Mouse (Mus musculus): Measurements from ENCODE around the gene Gmfb. TPM values are rescaled to one million over a fixed set of nuclear protein-coding genes. Genes with fewer than 3 reads are reported as not detected.

Gmfb gene
- polyA plus RNA-seq, 2 experiments from 2014 or later = 94.7 to 96.2 TPM

DNA sequence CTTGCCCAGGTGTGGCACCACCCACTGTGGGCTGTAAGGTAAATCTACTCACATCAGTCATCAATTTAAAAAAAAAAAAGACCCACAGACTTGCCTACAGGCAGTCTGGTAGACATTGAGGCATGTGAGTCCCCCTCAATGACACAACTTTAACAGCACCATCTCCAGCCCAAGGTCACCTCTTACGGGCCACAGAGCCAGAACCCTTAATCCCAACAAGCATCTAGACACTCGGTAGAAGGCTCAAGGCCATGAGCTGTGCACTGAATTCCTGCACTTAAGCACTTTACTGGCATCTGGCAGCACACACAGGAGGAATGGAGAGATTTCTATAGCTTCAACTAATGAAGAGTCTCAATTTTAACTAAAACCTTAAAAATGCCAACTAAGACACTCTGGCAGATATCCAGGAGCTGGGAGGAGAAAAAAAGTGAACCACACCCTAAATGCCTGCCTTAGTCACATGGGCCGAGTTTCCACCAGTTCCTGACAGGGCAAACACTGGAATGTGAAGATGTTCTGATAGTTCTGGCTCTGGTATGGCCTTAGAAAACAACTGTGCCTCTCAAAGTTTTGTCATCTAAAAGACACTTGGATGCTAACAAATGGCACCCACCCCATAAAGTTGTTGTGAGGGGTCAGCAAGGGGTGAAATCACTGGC lies 21.2 kb downstream of the Gmfb start:
- ATAC-seq = no peak

DNA sequence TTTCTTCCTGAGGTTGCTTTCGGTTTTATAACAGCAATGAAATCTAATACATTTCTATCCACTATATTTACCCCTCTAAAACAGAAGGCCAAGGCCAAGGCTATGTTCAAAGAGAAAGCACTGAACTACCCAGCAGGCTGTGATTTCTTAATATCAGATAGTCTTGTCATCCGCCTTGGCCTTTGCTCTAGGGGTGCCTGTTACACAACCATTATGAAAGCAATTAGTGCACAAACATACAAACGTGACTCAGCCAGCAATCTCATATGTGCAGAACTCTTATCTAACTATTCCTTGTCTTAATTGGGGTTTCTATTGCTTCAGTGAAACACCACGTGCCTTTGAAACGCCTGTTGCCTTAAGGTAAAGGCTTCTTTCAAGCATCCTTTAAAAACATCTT lies 27.9 kb downstream of the Gmfb start:
- ATAC-seq = no peak

DNA sequence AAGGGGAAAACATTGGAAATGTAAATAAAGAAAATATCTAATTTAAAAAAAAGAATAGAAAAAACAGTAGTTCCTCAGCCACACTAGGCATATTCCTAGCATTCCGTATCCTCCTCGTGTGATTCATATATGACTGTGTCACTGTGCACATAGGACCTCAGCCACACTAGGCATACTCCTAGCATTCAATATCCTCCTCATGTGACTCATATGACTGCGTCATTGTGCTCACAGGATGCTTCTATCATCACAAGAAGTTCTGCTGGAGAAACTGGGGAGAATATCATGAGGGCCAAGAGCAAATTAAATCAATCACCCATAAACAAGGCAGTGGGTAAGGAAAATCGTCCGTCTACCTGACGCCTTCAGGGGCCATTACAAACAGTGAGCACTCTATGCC lies 31.3 kb downstream of the Gmfb start:
- ATAC-seq = no peak

DNA sequence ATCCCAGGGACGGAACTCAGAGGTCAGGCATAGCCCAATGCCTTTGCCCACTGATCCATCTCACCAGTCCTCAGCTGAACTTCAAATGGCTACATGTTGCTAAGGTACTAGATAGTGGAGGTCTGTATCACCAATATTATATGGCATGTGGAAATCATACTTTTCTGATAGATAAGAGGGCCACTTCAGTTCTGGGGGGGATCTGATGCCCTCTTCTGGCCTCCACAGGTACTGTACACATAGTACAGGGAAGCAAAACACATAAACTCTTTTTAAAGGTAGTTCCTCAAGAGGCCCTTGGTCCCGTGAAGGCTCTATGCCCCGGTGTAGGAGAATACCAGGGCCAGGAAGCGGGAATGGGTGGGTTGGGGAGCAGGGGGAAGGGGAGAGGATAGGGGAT lies 31.7 kb downstream of the Gmfb start:
- ATAC-seq = no peak

DNA sequence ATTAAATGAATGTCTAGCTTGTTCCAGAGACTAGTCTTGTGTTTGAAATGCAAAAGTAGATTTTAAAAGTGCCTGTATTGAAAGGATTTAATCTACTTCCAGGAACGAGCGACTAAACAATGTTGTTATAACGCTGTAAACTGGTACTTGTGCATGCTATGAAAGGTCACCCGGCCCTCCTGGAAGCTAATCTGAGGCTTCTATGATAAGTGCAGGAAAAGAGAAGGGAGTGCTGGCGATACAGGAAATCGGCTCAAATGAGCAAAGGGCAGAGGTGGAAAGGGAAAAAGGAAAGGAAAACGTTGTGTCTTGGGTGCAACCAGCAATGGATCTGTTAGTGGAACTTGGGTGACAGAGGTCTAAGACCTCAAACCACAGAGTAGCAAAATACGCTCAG lies 33.5 kb downstream of the Gmfb start:
- peak; percentile 3 for ATAC-seq

DNA sequence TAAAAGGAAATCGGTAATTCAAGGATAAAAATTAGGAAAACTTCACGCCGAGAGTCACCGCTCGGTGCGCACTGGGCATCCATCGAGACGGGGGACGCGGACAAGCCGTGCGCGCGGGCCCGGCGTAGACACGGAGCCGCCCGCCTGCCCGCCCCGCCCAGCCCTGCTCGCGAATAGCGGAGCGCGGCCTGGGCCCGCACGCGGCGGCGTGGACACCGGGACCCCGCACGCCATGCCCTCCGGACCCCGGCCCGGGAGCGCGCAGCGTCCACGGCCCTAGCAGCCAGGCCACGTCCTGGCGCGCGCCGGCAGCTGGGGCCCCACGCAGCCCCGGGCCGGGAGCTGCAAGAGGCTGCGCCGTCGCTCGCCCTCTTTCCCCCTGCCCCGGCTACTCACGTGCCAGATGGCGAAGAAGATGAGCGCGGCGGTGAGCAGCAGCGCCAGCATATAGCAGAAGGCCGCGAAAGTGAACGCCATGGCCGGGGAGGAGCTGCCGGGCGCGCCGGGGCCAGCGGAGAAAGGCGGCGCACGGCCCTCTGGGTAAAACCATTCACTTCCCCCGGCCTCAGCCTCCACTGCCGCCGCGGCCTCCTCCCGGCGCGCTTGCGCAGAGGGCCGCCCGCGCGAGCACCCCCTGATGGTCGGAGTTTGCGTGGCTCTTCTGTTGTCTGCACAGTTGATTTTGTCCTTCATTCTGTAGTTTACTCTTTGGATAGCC lies 34.1 kb downstream of the Gmfb start, which contains the start of gene Cnih1:
TSS of gene Cnih1 (minus strand) at position 625 of the 718 bp plus-strand sequence.
- peak; percentile 97 for ATAC-seq

DNA sequence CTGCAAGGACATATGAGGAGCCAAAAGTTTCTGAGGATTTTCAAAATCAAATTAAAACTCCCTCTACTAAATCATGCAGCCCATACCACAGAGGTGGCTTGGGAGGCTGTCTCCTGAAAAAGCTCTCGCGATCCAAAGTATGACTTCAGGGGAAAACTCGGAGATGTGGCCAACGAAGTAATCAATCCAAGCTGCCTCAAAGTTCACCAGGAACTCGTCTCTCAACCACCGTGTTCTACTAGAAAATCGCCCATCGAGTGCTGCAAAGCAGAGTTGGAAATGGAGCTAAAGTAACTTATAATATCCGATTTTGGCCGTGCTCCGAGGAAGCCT lies 34.6 kb downstream of the Gmfb start:
- ATAC-seq = no peak

DNA sequence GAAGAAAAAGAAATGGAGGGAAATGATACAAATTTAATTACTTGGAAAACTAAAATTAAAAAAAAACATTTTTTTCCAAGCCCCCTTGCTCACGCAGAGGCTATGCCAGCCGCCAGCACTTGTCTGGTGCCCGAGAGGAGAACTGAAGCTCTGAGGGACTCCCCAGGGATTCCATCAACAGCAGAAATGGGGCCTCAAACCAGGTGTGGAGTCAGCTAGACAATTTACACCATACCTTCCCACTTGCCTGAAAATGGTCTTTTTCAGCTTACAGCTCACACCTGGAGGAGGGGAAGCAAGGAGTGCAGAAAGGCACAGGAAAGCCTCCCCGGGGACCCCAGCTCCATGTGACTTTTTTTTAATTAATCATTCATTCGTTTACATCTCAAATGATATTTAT lies 36.8 kb downstream of the Gmfb start:
- ATAC-seq = no peak

DNA sequence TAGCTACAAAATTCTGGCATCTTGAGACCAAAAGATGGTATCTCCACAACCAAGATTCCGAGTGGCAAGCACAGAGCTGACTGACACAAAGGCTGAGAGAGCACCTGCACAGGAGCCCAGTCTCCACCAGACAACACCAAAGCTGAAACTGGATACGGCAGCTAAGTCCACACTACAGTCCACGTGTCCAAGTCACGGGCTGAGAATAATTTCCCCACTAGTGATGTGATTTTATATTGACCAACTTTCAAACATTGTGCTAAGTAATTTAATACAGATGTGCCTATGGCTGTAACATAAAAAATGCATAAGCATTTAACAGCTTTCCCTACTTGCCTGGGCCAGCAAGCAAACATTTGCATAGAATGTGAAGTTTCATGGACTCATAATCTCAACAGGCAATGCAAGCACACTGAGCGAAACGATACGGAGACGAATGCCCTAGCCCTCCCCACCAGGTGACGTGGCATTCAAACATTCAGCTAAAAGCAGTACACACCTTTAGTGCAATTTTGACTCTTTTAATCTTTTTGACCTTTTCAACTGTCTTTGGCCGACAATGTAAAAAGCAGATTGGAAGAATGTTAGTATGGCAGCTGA lies 38.6 kb downstream of the Gmfb start:
- no peak for ATAC-seq

DNA sequence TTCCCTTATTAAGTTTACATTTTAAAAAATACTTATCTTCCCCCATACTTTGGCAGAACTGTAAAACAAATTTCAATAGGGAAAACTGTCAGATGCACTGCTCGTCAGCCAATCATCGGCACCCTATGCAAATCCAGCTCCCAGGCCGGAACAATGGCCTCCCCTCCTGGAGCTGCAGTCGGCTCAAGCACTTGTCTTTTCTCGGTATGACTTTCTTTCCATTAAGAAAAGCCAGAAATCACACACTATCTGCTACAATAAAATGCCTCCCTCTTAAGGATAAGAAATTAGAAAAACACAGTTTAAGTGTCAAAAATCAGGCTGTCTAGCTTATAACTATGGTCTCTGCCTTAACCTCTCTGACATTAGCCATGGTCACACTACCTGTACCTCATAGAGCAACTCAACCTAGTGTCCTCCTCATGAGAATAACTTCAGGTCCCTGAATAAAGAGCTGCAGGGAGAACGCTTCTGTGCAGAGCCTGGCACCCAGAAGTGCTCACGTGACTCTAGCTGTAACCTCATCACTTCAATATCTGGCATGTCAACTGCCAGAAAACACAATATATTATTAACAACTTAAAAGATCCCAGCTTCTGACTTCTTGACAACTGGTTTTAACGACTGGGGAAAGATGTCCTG lies 39.7 kb downstream of the Gmfb start:
- ATAC-seq = no peak

DNA sequence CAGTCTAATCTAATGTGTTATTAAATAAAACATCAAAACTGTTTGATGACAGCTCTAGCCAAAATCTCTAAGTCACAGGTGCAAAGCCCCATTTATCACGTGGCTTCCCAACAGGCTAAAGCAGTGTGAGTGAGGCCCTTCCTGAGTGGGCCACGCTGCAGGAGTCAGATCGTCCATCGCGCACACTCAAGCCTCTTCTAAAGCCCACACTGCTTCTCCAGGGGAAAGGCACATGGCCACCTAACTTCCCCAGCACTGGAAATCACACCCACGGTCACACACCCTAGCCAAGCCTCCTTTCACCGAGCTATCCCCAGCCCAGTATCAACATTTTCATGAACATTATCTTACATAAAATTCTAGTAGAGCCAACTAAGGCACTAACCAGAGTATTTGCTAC lies 41.0 kb downstream of the Gmfb start:
- ATAC-seq = no peak

DNA sequence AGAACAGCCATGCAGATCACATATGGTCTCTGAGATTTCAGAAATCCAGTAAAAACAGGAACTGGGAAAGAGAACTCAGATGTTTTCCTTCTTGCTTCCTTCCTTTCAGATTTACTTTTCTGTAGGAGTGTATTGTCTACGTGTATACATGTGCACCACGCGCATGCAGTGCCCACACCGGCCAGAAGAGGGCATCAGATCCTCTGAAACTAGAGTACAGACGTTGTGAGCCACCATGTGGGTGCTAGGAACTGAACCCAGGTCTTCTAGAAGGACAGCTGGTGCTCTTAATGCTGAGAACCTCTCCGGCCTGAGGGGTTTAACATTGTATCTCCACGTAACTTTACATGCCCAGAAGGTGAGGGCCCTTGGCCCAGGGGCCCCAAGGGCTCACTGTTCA lies 42.8 kb downstream of the Gmfb start:
- no peak for ATAC-seq

DNA sequence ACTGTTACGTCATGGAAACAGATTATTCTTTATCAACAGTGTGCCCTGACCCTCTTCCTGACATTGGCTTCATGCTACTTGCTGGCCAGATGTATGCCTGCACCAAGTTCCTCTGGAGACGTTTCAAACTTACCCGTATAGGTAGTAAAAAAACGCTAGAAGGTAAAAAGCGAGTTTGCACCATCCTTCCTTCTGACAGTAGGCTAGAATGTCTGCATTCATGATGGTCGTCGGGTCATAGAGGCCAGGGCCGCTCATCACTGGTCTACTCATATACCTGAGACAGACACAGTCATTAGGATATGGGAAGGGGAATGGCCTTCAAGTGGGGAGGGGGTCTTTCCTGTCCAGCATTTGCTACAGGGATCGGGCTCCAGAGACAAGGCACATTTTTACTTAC lies 43.3 kb downstream of the Gmfb start:
- no peak for ATAC-seq

DNA sequence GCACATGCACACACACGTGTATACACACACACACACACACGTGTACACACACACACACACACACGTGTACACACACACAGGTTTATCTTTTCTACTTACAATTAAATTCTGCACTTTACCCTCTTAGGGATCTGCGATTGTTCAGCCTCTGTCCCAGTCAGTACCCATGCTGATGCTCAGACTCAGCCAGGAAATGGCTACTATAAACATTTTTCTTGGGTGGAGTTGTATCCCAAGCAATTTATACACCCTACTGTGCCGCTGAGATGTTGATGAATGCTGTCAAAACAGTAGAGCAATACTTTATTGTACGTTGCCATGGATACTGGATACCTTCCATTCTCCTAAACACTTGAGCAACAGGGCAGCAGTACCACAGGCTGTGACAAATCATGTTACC lies 52.0 kb downstream of the Gmfb start:
- no peak for ATAC-seq

DNA sequence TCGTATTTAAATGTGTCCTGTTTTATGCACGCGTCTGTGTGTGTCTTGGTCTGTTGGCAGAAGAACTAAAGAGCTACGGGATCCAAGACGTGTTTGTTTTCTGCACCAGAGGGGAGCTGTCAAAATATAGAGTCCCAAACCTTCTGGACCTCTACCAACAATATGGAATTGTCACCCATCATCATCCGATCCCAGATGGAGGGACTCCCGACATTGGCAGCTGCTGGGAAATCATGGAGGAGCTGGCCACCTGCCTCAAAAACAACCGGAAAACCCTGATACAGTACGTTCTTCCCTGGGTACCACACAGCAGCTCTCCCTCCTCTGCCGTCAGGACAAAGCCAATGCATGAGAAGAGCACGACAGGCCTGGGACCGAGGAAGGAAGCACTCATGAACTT lies 54.9 kb downstream of the Gmfb start:
- ATAC-seq = no peak

DNA sequence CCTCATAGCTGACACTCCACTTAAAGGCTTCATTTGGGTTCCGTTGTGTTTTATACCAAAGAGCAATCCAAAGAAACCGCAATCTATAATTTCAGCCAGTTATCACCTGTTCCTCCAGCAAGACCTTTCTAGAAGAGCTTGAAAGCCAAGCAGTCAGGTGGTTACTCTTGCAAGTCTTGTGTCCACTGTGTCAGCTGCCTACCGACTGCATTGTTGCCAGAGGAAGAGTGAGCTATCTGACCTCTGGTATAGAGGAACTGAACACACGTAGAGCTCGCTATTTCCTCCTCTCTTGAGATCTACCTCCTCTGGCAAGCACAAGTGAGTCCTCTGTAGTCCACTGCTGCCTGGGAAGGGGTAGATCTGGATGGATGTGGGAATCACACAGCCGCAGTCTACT lies 60.9 kb downstream of the Gmfb start:
- no peak for ATAC-seq

DNA sequence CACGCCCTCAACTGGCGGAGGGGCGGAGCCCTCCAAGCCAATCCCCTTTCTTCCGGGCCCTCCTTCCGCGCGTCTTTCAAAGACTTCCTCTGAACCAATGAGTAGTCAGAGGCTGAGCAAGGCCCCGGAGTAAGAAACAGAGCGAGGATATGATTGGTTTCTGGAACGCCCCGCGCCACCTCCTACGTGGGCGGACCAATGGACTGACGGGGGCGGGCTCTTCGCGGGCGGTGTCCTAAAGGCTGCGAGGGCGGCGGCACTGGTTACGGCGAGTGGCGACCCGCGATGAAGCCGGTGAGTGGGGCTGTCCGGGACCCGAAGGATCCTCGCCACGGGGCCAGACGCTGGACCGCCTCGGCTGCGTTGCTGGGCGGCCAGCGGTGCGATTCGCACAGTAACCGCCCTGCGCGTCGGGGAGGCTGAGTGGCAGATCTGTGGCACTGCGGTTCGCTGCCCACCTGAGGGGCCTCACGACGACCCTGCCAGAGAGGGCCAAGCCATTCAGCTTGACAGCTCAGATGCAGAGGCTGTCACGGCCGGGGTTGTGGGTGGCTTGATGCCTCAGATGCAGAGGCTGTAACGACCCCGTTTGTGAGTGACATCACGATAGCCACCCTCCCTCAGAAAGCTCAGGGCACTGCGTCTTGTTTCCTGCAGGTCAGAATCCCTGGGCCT lies 61.5 kb downstream of the Gmfb start, which contains the start of gene Cdkn3:
TSS of gene Cdkn3 (plus strand) at position 187 of the 675 bp plus-strand sequence.
- peak; percentile 100 for ATAC-seq

DNA sequence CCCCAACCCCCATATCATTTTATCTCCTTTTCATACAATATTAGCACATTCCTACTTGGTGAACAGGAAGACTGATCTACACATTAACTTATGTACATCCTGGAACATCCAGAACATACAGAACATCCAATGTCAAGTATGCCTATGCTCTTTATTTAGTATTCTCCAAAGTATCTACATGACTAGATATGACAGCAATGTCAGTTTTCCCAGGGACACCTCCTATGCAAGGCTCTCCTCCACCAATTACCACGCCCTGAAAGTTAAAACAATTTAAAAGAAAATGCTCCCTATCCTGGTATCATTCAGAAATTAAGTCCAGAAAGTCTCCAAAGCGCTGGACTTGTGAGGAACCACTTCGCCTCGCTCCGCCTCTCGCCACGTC lies 62.1 kb downstream of the Gmfb start:
- ATAC-seq = peak; percentile 15

Other genes with a start within 250 kb of the Gmfb start
- 10 to 100 TPM in 1 of 2 experiments, 1 to 10 TPM in 1; 6.0 to 11.7 TPM for gene Cdkn3, start 61.7 kb downstream of the Gmfb start, polyA plus RNA-seq (2017; shearing (Covaris generic))
- 10 to 100 TPM; 63.4 to 68.6 TPM for gene Cnih1, start 33.8 kb downstream of the Gmfb start, polyA plus RNA-seq (2017; shearing (Covaris generic))
- 10 to 100 TPM in 1 of 2 experiments, 1 to 10 TPM in 1; 7.4 to 10.1 TPM for gene Cgrrf1, start 9.9 kb upstream of the Gmfb start, polyA plus RNA-seq (2017; shearing (Covaris generic))
- not detected for gene Samd4, start 60.6 kb upstream of the Gmfb start, polyA plus RNA-seq (2017; shearing (Covaris generic))

All from CD4-positive, CD25-positive, alpha-beta regulatory T cell, adult 4 months (primary cell).